Mouse (Mus musculus) liver, embryonic 14.5 days (tissue): ENCODE measurements around the gene Kirrel3. TPM values are rescaled to one million over a fixed set of nuclear protein-coding genes. Genes with fewer than 3 reads are reported as not detected.

ENCODE experiments used
- ATAC-seq: fragments of 200-750 bp; cut with Nextera tagmentation; 2 replicates; pipeline ENCODE4 v1.8.0; 2017; ENCODE audit warnings: moderate number of reproducible peaks, mild to moderate bottlenecking, moderate library complexity; ENCODE audit not compliant: insufficient read depth
- DNase-seq, 3 experiments: peaks; one replicate each; pipeline ENCODE4 v3.0.0-alpha.2; 2012 to 2013; ENCODE audit warnings: low read depth in 3 of 3, low spot score in 3 of 3
- H3K27ac ChIP-seq: fragments of 300-500 bp; sonication (generic); 2 replicates; pipeline ENCODE4 v1.5.1; 2014; ENCODE audit warnings: moderate library complexity, mild to moderate bottlenecking, control low read depth, inconsistent platforms
- H3K27me3 ChIP-seq: fragments of 300-500 bp; sonication (generic); 2 replicates; pipeline ENCODE4 v1.6.1; 2014; ENCODE audit warnings: mild to moderate bottlenecking, low read length, moderate library complexity; ENCODE audit not compliant: control insufficient read depth, insufficient read depth
- H3K36me3 ChIP-seq: fragments of 300-500 bp; sonication (generic); replicated peaks from 2 replicates; pipeline ENCODE4 v1.6.1; 2014; ENCODE audit warnings: low read depth; ENCODE audit not compliant: control insufficient read depth, insufficient read depth
- H3K4me1 ChIP-seq, 2 experiments: fragments of 200-500 bp in 1 of 2; fragments of 300-500 bp in 1 of 2; sonication (generic) in 1 of 2; replicated peaks; 2 replicates each; pipeline ENCODE4 v1.6.1; 2012 to 2014; ENCODE audit warnings: antibody characterized with exemption in 1 of 2, inconsistent platforms in 1 of 2, low read length in 1 of 2; ENCODE audit not compliant: control insufficient read depth in 2 of 2, insufficient read depth in 2 of 2
- H3K4me2 ChIP-seq: fragments of 300-500 bp; sonication (generic); 2 replicates; pipeline ENCODE4 v1.6.1; 2014; ENCODE audit warnings: low read depth, mild to moderate bottlenecking, control low read depth, moderate library complexity
- H3K4me3 ChIP-seq, 2 experiments: fragments of 200-500 bp in 1 of 2; fragments of 300-500 bp in 1 of 2; sonication (generic) in 1 of 2; 2 replicates each; pipeline ENCODE4 v1.5.1; 2012 to 2014; ENCODE audit warnings: low read depth in 2 of 2, low read length in 2 of 2, mild to moderate bottlenecking in 2 of 2, control low read depth in 1 of 2, inconsistent platforms in 1 of 2, moderate library complexity in 1 of 2; ENCODE audit not compliant: insufficient read depth in 1 of 2
- H3K9ac ChIP-seq: fragments of 300-500 bp; sonication (generic); replicated peaks from 2 replicates; pipeline ENCODE4 v1.6.1; 2014; ENCODE audit warnings: mild to moderate bottlenecking, control low read depth, moderate library complexity
- H3K9me3 ChIP-seq: fragments of 300-500 bp; sonication (generic); 2 replicates; pipeline ENCODE4 v1.6.1; 2016; ENCODE audit warnings: low read length, mixed read lengths; ENCODE audit not compliant: control insufficient read depth
- CTCF ChIP-seq: IDR thresholded peaks from 2 replicates; pipeline ENCODE4 v1.5.1; 2016; ENCODE audit warnings: antibody characterized with exemption, low read depth, control low read depth
- EP300 ChIP-seq: IDR thresholded peaks from 2 replicates; pipeline ENCODE4 v1.6.1; 2016; ENCODE audit warnings: antibody characterized with exemption, low read depth
- WGBS: fragments of 180-500 bp; shearing (Covaris S2); extraction: QIAGEN DNeasy Blood & Tissue Kit; methylation state at CpG from one replicate; pipeline ENCODE4 v1.1.7; 2014; ENCODE audit not compliant: insufficient replicate concordance; 5-methylcytosine and 5-hydroxymethylcytosine counted together
- polyA plus RNA-seq, 2 experiments: library from polyadenylated mRNA; depleted of rRNA in 1 of 2; stranded (reverse) in 1 of 2; unstranded in 1 of 2; fragments of >200 nt; fragmentation: Nextera tagmentation in 1 of 2; extraction: Ambion mirVana in 1 of 2; gene quantifications; 2 replicates each; pipeline versions ENCODE4 v1.2.1 to v1.2.3; 2012 to 2014

Kirrel3 gene
- polyA plus RNA-seq, 2 experiments = 0.08 TPM; not detected in 1

DNA sequence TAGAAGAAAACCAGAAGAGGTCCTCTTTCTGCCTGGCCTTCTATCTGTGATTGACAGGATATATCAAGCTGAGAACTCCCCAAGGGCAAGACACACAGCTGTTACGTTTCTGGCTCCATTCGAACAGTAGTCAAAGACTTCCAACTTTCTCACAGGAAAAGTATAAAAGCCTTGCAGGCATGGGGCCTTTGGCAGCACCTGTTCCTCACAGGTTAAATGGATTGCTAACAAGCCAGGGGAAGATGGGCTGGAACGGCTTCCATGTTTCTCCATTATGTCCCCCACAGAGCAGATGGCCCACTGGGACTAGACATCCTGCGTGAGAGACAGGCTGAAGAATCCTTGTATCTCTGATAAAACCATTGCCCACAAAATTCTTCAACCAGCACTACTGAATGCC is 415.5 kb downstream of the Kirrel3 start:
- Histone ChIP-seq H3K27me3 (no peaks in the 10 kb centered on the region), H3K36me3 (no peaks in the 10 kb centered on the region), H3K9ac (no peak overlapping the region), H3K4me3 (no peak overlapping the region), H3K27ac (no peak overlapping the region), H3K9me3 (no peaks in the 10 kb centered on the region), H3K4me2 (no peak overlapping the region), H3K4me1 (no peaks in the 10 kb centered on the region)
- DNase-seq = no peak
- no peak for ATAC-seq
- no peak for TF ChIP-seq EP300
- no peak for TF ChIP-seq CTCF
- WGBS = 59% methylated on average over 4 of the region's 4 CpGs

DNA sequence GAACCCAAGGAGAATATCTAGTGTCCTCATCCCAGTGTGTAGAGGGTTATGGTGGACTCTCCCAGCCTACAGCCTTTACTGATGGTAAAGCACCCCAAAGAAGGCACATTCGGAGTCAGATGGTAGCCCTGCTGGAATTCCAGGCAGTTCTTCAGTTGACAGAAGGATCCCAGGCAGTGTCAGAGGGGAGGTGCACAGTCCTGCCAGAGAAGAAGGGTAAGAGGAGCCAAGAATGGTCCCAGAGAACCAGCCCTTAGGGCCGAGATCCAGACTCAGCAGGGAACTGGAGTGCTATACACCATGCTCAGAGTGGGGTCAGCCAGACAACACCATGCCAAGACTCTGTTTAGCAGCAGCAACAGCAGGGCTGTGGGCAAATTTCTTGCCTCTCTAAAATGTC is 416.2 kb downstream of the Kirrel3 start:
- Histone ChIP-seq H3K4me2 (no peak overlapping the region), H3K27ac (no peak overlapping the region), H3K36me3 (no peaks in the 10 kb centered on the region), H3K4me1 (no peaks in the 10 kb centered on the region), H3K9me3 (no peaks in the 10 kb centered on the region), H3K4me3 (no peak overlapping the region), H3K27me3 (no peaks in the 10 kb centered on the region), H3K9ac (no peak overlapping the region)
- ATAC-seq (no peak), DNase-seq (no peak)
- 20% methylated on average over 2 of the region's 2 CpGs for WGBS
- TF ChIP-seq EP300 = no peak

DNA sequence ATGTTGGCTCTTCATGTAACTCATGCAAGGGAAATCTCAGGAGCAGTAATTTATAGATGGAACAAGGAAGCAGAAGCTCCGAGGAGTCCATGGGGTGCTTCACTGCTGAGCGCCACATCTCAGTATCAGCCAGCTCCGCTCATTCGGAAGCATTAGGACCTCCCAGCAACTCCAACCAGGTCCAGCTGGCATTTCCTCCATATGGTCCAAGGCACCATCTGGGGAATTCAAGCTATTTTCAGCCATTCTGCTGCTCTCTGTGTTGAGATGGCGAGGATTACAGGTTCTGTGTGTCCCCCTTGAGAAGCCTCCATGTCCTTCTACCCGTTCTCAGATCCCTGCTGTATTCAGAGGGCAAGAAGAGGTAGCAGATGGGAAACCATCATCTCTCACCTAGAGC is 419.5 kb downstream of the Kirrel3 start:
- no peak overlapping the region for H3K27ac ChIP-seq
- no peak for DNase-seq
- H3K9me3 ChIP-seq = no peaks in the 10 kb centered on the region
- no peak overlapping the region for H3K9ac ChIP-seq
- no peak overlapping the region for H3K4me3 ChIP-seq
- ATAC-seq = no peak
- WGBS = 60% methylated on average over 6 of the region's 6 CpGs
- H3K4me1 ChIP-seq = no peaks in the 10 kb centered on the region
- no peaks in the 10 kb centered on the region for H3K36me3 ChIP-seq
- H3K27me3 ChIP-seq = no peaks in the 10 kb centered on the region
- no peak overlapping the region for H3K4me2 ChIP-seq
- TF ChIP-seq EP300 = no peak
- TF ChIP-seq CTCF = no peak

DNA sequence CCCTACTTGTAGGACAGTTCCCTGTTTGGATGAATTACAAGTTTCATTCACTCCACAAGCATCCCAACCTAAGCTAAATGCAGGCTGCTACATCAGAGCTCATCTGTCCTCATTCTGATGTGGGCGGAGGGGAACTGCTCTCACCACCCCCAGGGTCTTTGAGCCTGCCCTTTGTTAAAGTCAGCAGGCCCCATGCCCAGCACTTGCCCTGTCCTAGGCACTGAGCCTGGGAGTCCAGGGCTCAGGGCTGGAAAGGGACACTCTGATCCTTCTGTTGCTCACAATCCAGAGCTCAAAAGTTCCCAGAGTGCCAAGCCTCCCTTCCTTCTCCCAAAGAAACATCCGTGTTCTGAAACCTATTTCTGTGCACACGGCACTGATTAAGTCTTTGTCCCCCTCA is 422.3 kb downstream of the Kirrel3 start:
- DNase-seq = no peak
- Histone ChIP-seq H3K9me3 (no peaks in the 10 kb centered on the region), H3K27ac (no peak overlapping the region), H3K9ac (no peak overlapping the region), H3K4me2 (no peak overlapping the region), H3K27me3 (no peaks in the 10 kb centered on the region), H3K4me1 (no peaks in the 10 kb centered on the region), H3K4me3 (no peak overlapping the region), H3K36me3 (no peaks in the 10 kb centered on the region)
- TF ChIP-seq CTCF (no peak), EP300 (no peak)
- 62% methylated on average over 3 of the region's 3 CpGs for WGBS
- no peak for ATAC-seq

DNA sequence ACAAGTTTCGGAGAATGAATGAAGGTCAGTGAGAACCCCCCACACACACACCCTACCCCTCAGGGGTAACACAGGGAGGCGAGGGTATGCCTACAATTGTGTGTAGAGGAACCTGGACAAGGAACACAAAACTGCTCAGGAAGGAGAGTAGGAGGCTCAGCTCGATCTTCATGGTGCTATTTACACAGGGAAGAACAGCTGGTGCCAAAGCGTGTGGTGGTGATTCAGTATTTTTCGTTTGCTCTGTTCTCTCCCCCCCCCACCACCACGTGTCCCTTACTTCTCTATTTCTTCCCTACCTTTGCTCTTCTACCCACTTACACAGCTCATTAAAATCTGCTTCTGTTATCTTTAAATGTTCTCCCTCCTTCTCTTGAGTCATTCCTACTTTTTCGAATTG is 426.1 kb downstream of the Kirrel3 start:
- Histone ChIP-seq H3K9me3 (no peaks in the 10 kb centered on the region), H3K27me3 (no peaks in the 10 kb centered on the region), H3K4me3 (no peak overlapping the region), H3K4me2 (no peak overlapping the region), H3K27ac (no peak overlapping the region), H3K36me3 (no peaks in the 10 kb centered on the region), H3K4me1 (no peaks in the 10 kb centered on the region), H3K9ac (no peak overlapping the region)
- WGBS = 55% methylated on average over 7 of the region's 7 CpGs
- ATAC-seq = no peak
- TF ChIP-seq CTCF = no peak
- no peak for TF ChIP-seq EP300
- no peak for DNase-seq
